Mouse (Mus musculus): ENCODE results near the gene Zbtb16. TPM values are rescaled to one million over a fixed set of nuclear protein-coding genes. Genes with fewer than 3 reads are reported as not detected.

Gene Zbtb16
- polyA plus RNA-seq, 1 experiment: not detected

DNA sequence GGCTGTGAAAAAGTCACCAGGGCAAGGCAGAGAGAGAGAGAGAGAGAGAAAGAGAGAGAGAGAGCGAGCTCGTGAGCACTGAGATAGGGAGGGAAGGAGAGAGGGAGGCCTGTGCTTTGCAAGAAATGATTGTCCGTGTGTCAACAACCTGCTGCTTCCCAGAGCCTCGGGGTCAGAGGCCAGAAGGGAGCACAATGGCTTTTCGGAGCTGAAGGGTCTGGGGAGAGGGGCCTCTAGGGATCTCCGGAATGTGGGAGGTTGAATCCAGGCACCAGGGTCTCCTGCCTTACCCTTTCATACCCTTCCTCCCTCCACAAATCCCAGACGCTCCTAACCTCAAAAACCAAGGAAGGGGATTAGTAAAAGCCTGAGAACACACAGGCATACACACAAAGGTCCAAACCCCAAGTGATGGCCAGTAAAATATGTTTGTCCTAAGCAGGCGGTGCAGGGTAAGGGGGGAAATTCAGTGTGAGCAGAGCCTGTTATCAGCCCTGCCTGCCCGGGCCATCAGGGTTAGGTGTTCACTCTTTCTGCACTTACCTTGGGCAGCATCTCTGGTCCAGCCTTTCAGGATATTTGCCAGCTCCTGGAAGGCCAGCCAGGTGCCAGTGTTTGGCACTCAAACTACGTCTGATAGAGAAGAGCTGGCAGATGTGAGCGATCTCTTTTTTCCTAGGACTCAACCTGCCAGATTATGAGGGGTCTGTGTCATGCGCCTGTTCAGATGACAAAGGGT lies 139.1 kb downstream of the Zbtb16 start:
- H3K4me2 ChIP-seq (ENCODE audit: low read depth): no peak overlapping the region
- H3K27me3 ChIP-seq (ENCODE audit: control insufficient read depth, insufficient read depth, insufficient read length): peaks cover 5% of the 10 kb centered on the region
- no peak overlapping the region for H3K4me3 ChIP-seq
- no peak for TF ChIP-seq E2F4 (IDR thresholded peaks at IDR 0.05; ENCODE audit: insufficient read depth)
- no peak for TF ChIP-seq POLR2AphosphoS2 (IDR thresholded peaks at IDR 0.05; ENCODE audit: insufficient read length, low read depth)
- TF ChIP-seq POLR2A (IDR thresholded peaks at IDR 0.05; ENCODE audit: insufficient read length, low read depth): no peak
- no peak for TF ChIP-seq MAX (IDR thresholded peaks at IDR 0.05; ENCODE audit: low read depth)
- no peaks in the 10 kb centered on the region for H3K36me3 ChIP-seq (ENCODE audit: control insufficient read depth, insufficient read depth)
- H3ac ChIP-seq (ENCODE audit: control insufficient read depth, insufficient read length): no peak overlapping the region
- H3K79me2 ChIP-seq (ENCODE audit: control insufficient read depth, insufficient read depth): no peaks in the 10 kb centered on the region

DNA sequence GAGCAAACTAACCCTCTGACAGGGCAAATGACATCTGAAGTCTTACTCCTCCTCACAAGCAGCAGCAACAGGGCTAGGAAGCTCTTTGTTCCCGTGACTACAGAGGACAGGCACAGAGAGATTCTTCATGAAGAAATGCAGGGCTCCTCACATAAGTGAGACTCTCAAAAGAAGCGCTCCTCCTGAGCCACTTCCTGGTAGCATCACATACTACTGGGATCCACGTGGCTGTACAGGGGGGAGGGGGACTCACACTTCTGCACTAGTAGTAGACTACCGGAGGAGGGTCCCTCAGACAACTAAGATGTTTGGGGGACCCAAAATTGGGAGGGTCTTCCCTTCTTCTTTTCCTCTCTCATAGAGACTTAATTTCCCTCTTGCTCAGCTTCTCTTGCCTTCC lies 139.7 kb downstream of the Zbtb16 start:
- Histone ChIP-seq H3K4me3 (no peak overlapping the region), H3K36me3 (ENCODE audit: control insufficient read depth, insufficient read depth) (no peaks in the 10 kb centered on the region), H3K79me2 (ENCODE audit: control insufficient read depth, insufficient read depth) (no peaks in the 10 kb centered on the region), H3K27me3 (ENCODE audit: control insufficient read depth, insufficient read depth, insufficient read length) (peaks cover 5% of the 10 kb centered on the region), H3K4me2 (ENCODE audit: low read depth) (no peak overlapping the region), H3ac (ENCODE audit: control insufficient read depth, insufficient read length) (no peak overlapping the region)
- TF ChIP-seq TCF3 (IDR thresholded peaks at IDR 0.05; ENCODE audit: insufficient read length, low read depth) (no peak), E2F4 (IDR thresholded peaks at IDR 0.05; ENCODE audit: insufficient read depth) (no peak), USF1 (IDR thresholded peaks at IDR 0.05; ENCODE audit: low read depth) (no peak), POLR2AphosphoS2 (IDR thresholded peaks at IDR 0.05; ENCODE audit: insufficient read length, low read depth) (no peak), TCF12 (IDR thresholded peaks at IDR 0.05; ENCODE audit: insufficient read depth, poor library complexity, severe bottlenecking) (no peak), CEBPB (IDR thresholded peaks at IDR 0.05; ENCODE audit: insufficient read depth, poor library complexity, severe bottlenecking) (no peak), REST (IDR thresholded peaks at IDR 0.05; ENCODE audit: insufficient read depth, insufficient read length) (no peak), MAX (IDR thresholded peaks at IDR 0.05; ENCODE audit: low read depth) (no peak), MYOD1 (IDR thresholded peaks at IDR 0.05; ENCODE audit: control insufficient read depth in 1 of 3, insufficient read length in 2 of 3, low read depth in 2 of 3) (no peak), MYOG (IDR thresholded peaks at IDR 0.05; ENCODE audit: control insufficient read depth in 1 of 3, insufficient read depth in 1 of 3, insufficient read length in 2 of 3, low read depth in 2 of 3) (no peak), POLR2A (IDR thresholded peaks at IDR 0.05; ENCODE audit: insufficient read length, low read depth) (no peak), SRF (IDR thresholded peaks at IDR 0.05; ENCODE audit: control insufficient read depth, insufficient read length, low read depth) (no peak)

DNA sequence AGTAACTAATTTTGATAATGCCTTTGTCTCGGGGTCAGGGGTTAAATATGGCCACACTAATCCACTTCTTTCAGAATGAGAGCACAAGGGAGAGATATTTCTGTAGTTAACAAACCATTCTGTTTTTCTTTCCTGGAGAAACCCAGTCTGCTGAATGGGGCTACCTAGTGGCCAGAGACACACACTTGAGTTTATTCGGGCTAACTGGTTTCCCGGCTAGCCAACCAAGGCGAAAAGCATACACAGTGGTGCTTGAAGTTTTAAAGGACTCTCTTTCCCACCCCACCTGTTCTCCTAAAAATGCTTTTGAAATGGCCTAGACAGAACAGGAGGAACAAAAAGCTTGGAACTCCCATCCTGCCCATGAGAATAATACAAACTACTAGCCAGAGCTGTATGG lies 140.2 kb downstream of the Zbtb16 start:
- Histone ChIP-seq H3K4me2 (ENCODE audit: low read depth) (no peak overlapping the region), H3K36me3 (ENCODE audit: control insufficient read depth, insufficient read depth) (no peaks in the 10 kb centered on the region), H3K79me2 (ENCODE audit: control insufficient read depth, insufficient read depth) (no peaks in the 10 kb centered on the region), H3K27me3 (ENCODE audit: control insufficient read depth, insufficient read depth, insufficient read length) (peaks cover 5% of the 10 kb centered on the region), H3ac (ENCODE audit: control insufficient read depth, insufficient read length) (no peak overlapping the region), H3K4me3 (no peak overlapping the region)
- TF ChIP-seq TCF12 (IDR thresholded peaks at IDR 0.05; ENCODE audit: insufficient read depth, poor library complexity, severe bottlenecking) (no peak), POLR2AphosphoS2 (IDR thresholded peaks at IDR 0.05; ENCODE audit: insufficient read length, low read depth) (no peak), TCF3 (IDR thresholded peaks at IDR 0.05; ENCODE audit: insufficient read length, low read depth) (no peak), REST (IDR thresholded peaks at IDR 0.05; ENCODE audit: insufficient read depth, insufficient read length) (no peak), CEBPB (IDR thresholded peaks at IDR 0.05; ENCODE audit: insufficient read depth, poor library complexity, severe bottlenecking) (no peak), MAX (IDR thresholded peaks at IDR 0.05; ENCODE audit: low read depth) (no peak), MYOG (IDR thresholded peaks at IDR 0.05; ENCODE audit: control insufficient read depth in 1 of 3, insufficient read depth in 1 of 3, insufficient read length in 2 of 3, low read depth in 2 of 3) (no peak), SRF (IDR thresholded peaks at IDR 0.05; ENCODE audit: control insufficient read depth, insufficient read length, low read depth) (no peak), E2F4 (IDR thresholded peaks at IDR 0.05; ENCODE audit: insufficient read depth) (no peak), USF1 (IDR thresholded peaks at IDR 0.05; ENCODE audit: low read depth) (no peak), POLR2A (IDR thresholded peaks at IDR 0.05; ENCODE audit: insufficient read length, low read depth) (no peak), MYOD1 (IDR thresholded peaks at IDR 0.05; ENCODE audit: control insufficient read depth in 1 of 3, insufficient read length in 2 of 3, low read depth in 2 of 3) (no peak)

DNA sequence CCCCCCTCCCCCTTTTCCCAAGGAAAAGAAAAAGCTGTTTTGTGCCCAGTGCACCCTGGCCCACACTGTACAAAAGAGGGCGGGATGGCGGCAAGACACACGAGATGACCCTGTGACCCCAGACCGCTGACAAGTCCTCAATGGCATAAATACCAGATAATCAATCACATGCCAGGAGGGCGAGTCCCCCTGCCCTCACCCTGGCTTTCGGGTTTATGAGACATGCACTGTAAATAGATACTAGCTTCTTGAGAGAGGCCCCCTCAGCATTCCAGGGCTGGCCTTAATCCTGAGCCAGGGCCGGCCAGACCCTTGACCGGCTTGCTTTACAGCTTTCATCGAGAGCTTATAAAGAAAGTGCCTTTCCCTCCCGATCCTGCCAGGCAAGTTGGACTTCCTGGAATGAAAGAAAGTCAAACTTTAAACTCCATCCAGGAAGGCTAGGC lies 141.4 kb downstream of the Zbtb16 start:
- no peak for TF ChIP-seq REST (IDR thresholded peaks at IDR 0.05; ENCODE audit: insufficient read depth, insufficient read length)
- TF ChIP-seq POLR2AphosphoS2 (IDR thresholded peaks at IDR 0.05; ENCODE audit: insufficient read length, low read depth): no peak
- no peak for TF ChIP-seq MYOG (IDR thresholded peaks at IDR 0.05; ENCODE audit: control insufficient read depth in 1 of 3, insufficient read depth in 1 of 3, insufficient read length in 2 of 3, low read depth in 2 of 3)
- no peak for TF ChIP-seq POLR2A (IDR thresholded peaks at IDR 0.05; ENCODE audit: insufficient read length, low read depth)
- TF ChIP-seq TCF12 (IDR thresholded peaks at IDR 0.05; ENCODE audit: insufficient read depth, poor library complexity, severe bottlenecking): no peak
- H3K4me2 ChIP-seq (ENCODE audit: low read depth): no peak overlapping the region
- H3K36me3 ChIP-seq (ENCODE audit: control insufficient read depth, insufficient read depth): no peaks in the 10 kb centered on the region
- no peak overlapping the region for H3K4me3 ChIP-seq
- peaks cover 5% of the 10 kb centered on the region for H3K27me3 ChIP-seq (ENCODE audit: control insufficient read depth, insufficient read depth, insufficient read length)
- no peaks in the 10 kb centered on the region for H3K79me2 ChIP-seq (ENCODE audit: control insufficient read depth, insufficient read depth)
- no peak overlapping the region for H3ac ChIP-seq (ENCODE audit: control insufficient read depth, insufficient read length)

DNA sequence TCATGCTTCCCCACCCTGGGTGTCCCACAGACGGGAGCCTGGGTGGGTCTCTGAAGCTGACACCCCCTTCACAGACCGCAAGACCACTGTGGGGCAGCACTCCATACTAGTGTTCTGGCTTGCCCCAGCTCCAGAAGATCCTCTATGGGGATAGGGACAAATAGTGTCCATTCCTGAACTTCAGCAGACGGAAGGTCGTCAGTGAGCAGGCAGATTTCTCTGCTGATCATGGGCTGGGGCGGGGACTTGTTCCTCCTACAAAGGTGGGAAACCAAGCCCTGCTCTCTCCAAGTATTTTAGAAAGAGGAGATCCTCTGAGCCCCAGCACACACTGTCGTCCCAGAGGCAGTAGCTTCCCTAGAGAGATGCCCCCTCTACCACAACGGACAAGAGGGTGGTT lies 142.3 kb downstream of the Zbtb16 start:
- no peak overlapping the region for H3ac ChIP-seq (ENCODE audit: control insufficient read depth, insufficient read length)
- H3K4me2 ChIP-seq (ENCODE audit: low read depth): no peak overlapping the region
- no peak for TF ChIP-seq TCF12 (IDR thresholded peaks at IDR 0.05; ENCODE audit: insufficient read depth, poor library complexity, severe bottlenecking)
- TF ChIP-seq TCF3 (IDR thresholded peaks at IDR 0.05; ENCODE audit: insufficient read length, low read depth): no peak
- TF ChIP-seq CEBPB (IDR thresholded peaks at IDR 0.05; ENCODE audit: insufficient read depth, poor library complexity, severe bottlenecking): no peak
- no peak for TF ChIP-seq REST (IDR thresholded peaks at IDR 0.05; ENCODE audit: insufficient read depth, insufficient read length)
- no peak for TF ChIP-seq SRF (IDR thresholded peaks at IDR 0.05; ENCODE audit: control insufficient read depth, insufficient read length, low read depth)
- no peak for TF ChIP-seq POLR2AphosphoS2 (IDR thresholded peaks at IDR 0.05; ENCODE audit: insufficient read length, low read depth)
- no peak for TF ChIP-seq MYOG (IDR thresholded peaks at IDR 0.05; ENCODE audit: control insufficient read depth in 1 of 3, insufficient read depth in 1 of 3, insufficient read length in 2 of 3, low read depth in 2 of 3)
- no peak for TF ChIP-seq E2F4 (IDR thresholded peaks at IDR 0.05; ENCODE audit: insufficient read depth)
- no peak for TF ChIP-seq POLR2A (IDR thresholded peaks at IDR 0.05; ENCODE audit: insufficient read length, low read depth)
- no peak for TF ChIP-seq USF1 (IDR thresholded peaks at IDR 0.05; ENCODE audit: low read depth)
- no peak for TF ChIP-seq MYOD1 (IDR thresholded peaks at IDR 0.05; ENCODE audit: control insufficient read depth in 1 of 3, insufficient read length in 2 of 3, low read depth in 2 of 3)
- no peak for TF ChIP-seq MAX (IDR thresholded peaks at IDR 0.05; ENCODE audit: low read depth)
- H3K36me3 ChIP-seq (ENCODE audit: control insufficient read depth, insufficient read depth): no peaks in the 10 kb centered on the region
- H3K4me3 ChIP-seq: no peak overlapping the region
- peaks cover 5% of the 10 kb centered on the region for H3K27me3 ChIP-seq (ENCODE audit: control insufficient read depth, insufficient read depth, insufficient read length)
- no peaks in the 10 kb centered on the region for H3K79me2 ChIP-seq (ENCODE audit: control insufficient read depth, insufficient read depth)
